Mouse (Mus musculus): ENCODE results near the gene Camsap2. TPM values are rescaled to one million over a fixed set of nuclear protein-coding genes. Genes with fewer than 3 reads are reported as not detected.

Camsap2 gene
- polyA plus RNA-seq (2012; rRNA removed), result 13.7 and 15.0 TPM in 2 replicates
- polyA plus RNA-seq (2014; fragmentation: Nextera tagmentation; extraction: Ambion mirVana), result 17.2 and 17.7 TPM in 2 replicates

- peak; percentile 39; the same call in 1 of the 2 replicates for TF ChIP-seq POLR2A (IDR thresholded peaks at IDR 0.05; ENCODE audit: borderline replicate concordance, extremely low read depth, insufficient read depth, insufficient read length)
- peak within 1 kb of the TSS; percentile 95 for H3K27ac ChIP-seq (replicated peaks; ENCODE audit: low read depth, low read length)
- under 1% methylated on average over 61 of the region's 121 CpGs for WGBS
- DNase-seq (ENCODE audit: low spot score), result peak; percentile 93
- no peaks in the 10 kb centered on the region for H3K27me3 ChIP-seq (ENCODE audit: control insufficient read depth, insufficient read depth, low read length)
- no peaks in the 10 kb centered on the region for H3K36me3 ChIP-seq (ENCODE audit: control insufficient read depth, insufficient read depth, low read length)
- peak within 1 kb of the TSS; percentile 95 for H3K4me3 ChIP-seq (replicated peaks; ENCODE audit: low read length)
- H3K9ac ChIP-seq (ENCODE audit: low read depth, low read length, severe bottlenecking), result peak within 1 kb of the TSS; percentile 93
- peak within 1 kb of the TSS; percentile 70 for H3K4me2 ChIP-seq (replicated peaks; ENCODE audit: low read depth, low read length, severe bottlenecking)
- peak; percentile 96 for ATAC-seq (ENCODE audit: low FRiP score, low read depth)
- peaks cover 25% of the 10 kb centered on the region for H3K4me1 ChIP-seq (ENCODE audit: control insufficient read depth, insufficient read depth, low read length)
- no peaks in the 10 kb centered on the region for H3K9me3 ChIP-seq (ENCODE audit: control insufficient read depth, low read length)
Observed at GRCm38 (mm10) chr1:136345454-136346372, at the start of gene Camsap2. TSS of gene Camsap2 (minus strand) at chr1:136346104.

DNA sequence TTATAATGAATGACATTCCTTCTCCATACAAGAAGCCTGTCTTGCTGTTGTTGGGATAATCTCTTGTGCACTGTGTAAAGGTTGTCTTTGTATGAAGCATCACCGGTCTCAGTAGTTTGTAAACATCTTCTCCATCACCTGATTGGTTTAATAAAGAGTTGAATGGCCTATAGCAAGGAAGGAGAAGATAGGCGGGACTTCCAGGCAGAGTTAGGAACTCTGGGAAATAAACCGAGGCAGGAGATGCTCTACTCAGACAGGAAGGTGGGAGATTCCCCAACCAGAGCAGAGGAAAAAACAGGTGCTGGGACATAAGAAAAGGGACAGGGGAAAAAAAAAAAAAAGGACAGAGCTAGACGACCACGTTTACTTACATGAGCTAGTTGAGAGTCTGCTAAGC, 49.2 kb upstream of the Camsap2 start:
- H3K9me3 ChIP-seq (ENCODE audit: control insufficient read depth, low read length), result no peaks in the 10 kb centered on the region
- H3K4me1 ChIP-seq (ENCODE audit: control insufficient read depth, insufficient read depth, low read length), result no peaks in the 10 kb centered on the region; the same call in 1 of the 2 replicates
- no peaks in the 10 kb centered on the region for H3K27me3 ChIP-seq (ENCODE audit: control insufficient read depth, insufficient read depth, low read length)
- no peak for ATAC-seq (ENCODE audit: low FRiP score, low read depth)
- DNase-seq (ENCODE audit: low spot score), result no peak
- H3K4me3 ChIP-seq (replicated peaks; ENCODE audit: low read length), result no peak overlapping the region
- H3K9ac ChIP-seq (ENCODE audit: low read depth, low read length, severe bottlenecking), result no peak overlapping the region
- no peak for TF ChIP-seq POLR2A (IDR thresholded peaks at IDR 0.05; ENCODE audit: borderline replicate concordance, extremely low read depth, insufficient read depth, insufficient read length)
- H3K36me3 ChIP-seq (ENCODE audit: control insufficient read depth, insufficient read depth, low read length), result no peaks in the 10 kb centered on the region
- WGBS, result 40% methylated on average over 5 of the region's 5 CpGs
- H3K27ac ChIP-seq (replicated peaks; ENCODE audit: low read depth, low read length), result no peak overlapping the region
- H3K4me2 ChIP-seq (replicated peaks; ENCODE audit: low read depth, low read length, severe bottlenecking), result no peak overlapping the region

DNA sequence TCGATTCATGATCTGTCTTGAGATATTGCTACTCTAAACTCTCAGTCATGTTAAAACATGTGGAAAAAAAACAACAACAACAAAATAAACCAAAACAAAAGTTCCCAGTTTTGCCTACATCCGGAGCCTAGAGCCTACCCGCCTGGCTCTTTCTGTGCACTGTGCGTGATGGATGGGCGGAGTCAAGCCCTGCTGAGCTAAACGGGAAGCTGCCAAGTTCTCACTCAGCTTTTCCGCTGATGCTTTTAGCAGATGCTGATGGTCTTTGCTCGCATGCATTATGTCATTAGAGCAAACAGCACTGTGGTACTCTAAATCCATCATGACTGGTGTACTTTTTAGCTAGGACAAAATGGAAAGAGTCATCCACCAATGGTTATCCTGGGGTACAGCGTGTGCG, 48.6 kb upstream of the Camsap2 start:
- WGBS, result 42% methylated on average over 10 of the region's 10 CpGs
- Histone ChIP-seq H3K4me2 (replicated peaks; ENCODE audit: low read depth, low read length, severe bottlenecking) (no peak overlapping the region; the same call in 1 of the 2 replicates), H3K27me3 (ENCODE audit: control insufficient read depth, insufficient read depth, low read length) (no peaks in the 10 kb centered on the region), H3K9me3 (ENCODE audit: control insufficient read depth, low read length) (no peaks in the 10 kb centered on the region), H3K4me3 (replicated peaks; ENCODE audit: low read length) (no peak overlapping the region), H3K36me3 (ENCODE audit: control insufficient read depth, insufficient read depth, low read length) (no peaks in the 10 kb centered on the region), H3K9ac (ENCODE audit: low read depth, low read length, severe bottlenecking) (no peak overlapping the region), H3K27ac (replicated peaks; ENCODE audit: low read depth, low read length) (no peak overlapping the region), H3K4me1 (ENCODE audit: control insufficient read depth, insufficient read depth, low read length) (no peaks in the 10 kb centered on the region; the same call in 1 of the 2 replicates)
- no peak for TF ChIP-seq POLR2A (IDR thresholded peaks at IDR 0.05; ENCODE audit: borderline replicate concordance, extremely low read depth, insufficient read depth, insufficient read length)
- ATAC-seq (ENCODE audit: low FRiP score, low read depth) (peak; percentile 84), DNase-seq (ENCODE audit: low spot score) (peak; percentile 89)

GRCm38 (mm10) chr1:136386914-136387313, 41.0 kb upstream of the Camsap2 start:
- Histone ChIP-seq H3K9me3 (ENCODE audit: control insufficient read depth, low read length) (no peaks in the 10 kb centered on the region), H3K27me3 (ENCODE audit: control insufficient read depth, insufficient read depth, low read length) (no peaks in the 10 kb centered on the region), H3K9ac (ENCODE audit: low read depth, low read length, severe bottlenecking) (no peak overlapping the region), H3K27ac (replicated peaks; ENCODE audit: low read depth, low read length) (no peak overlapping the region), H3K4me1 (ENCODE audit: control insufficient read depth, insufficient read depth, low read length) (no peaks in the 10 kb centered on the region), H3K36me3 (ENCODE audit: control insufficient read depth, insufficient read depth, low read length) (no peaks in the 10 kb centered on the region), H3K4me3 (replicated peaks; ENCODE audit: low read length) (no peak overlapping the region), H3K4me2 (replicated peaks; ENCODE audit: low read depth, low read length, severe bottlenecking) (no peak overlapping the region)
- no peak for TF ChIP-seq POLR2A (IDR thresholded peaks at IDR 0.05; ENCODE audit: borderline replicate concordance, extremely low read depth, insufficient read depth, insufficient read length)
- 12% methylated on average over 6 of the region's 6 CpGs for WGBS
- ATAC-seq (ENCODE audit: low FRiP score, low read depth), result peak; percentile 65
- DNase-seq (ENCODE audit: low spot score), result no peak

- ATAC-seq (ENCODE audit: low FRiP score, low read depth) (no peak), DNase-seq (ENCODE audit: low spot score) (no peak)
- Histone ChIP-seq H3K27me3 (ENCODE audit: control insufficient read depth, insufficient read depth, low read length) (no peaks in the 10 kb centered on the region), H3K4me2 (replicated peaks; ENCODE audit: low read depth, low read length, severe bottlenecking) (no peak overlapping the region), H3K4me3 (replicated peaks; ENCODE audit: low read length) (no peak overlapping the region), H3K27ac (replicated peaks; ENCODE audit: low read depth, low read length) (no peak overlapping the region), H3K9me3 (ENCODE audit: control insufficient read depth, low read length) (no peaks in the 10 kb centered on the region), H3K36me3 (ENCODE audit: control insufficient read depth, insufficient read depth, low read length) (no peaks in the 10 kb centered on the region), H3K9ac (ENCODE audit: low read depth, low read length, severe bottlenecking) (no peak overlapping the region), H3K4me1 (ENCODE audit: control insufficient read depth, insufficient read depth, low read length) (no peaks in the 10 kb centered on the region)
- TF ChIP-seq POLR2A (IDR thresholded peaks at IDR 0.05; ENCODE audit: borderline replicate concordance, extremely low read depth, insufficient read depth, insufficient read length), result no peak
- 80% methylated on average over 5 of the region's 5 CpGs for WGBS
Observed at GRCm38 (mm10) chr1:136381583-136381982, 35.7 kb upstream of the Camsap2 start.
